Mouse (Mus musculus) cerebellum, adult (tissue): ENCODE results near the gene Hspb9.

Experiments used
- ATAC-seq: cut with Nextera tagmentation; 2 replicates; pipeline ENCODE4 v1.9.2; 2017; ENCODE audit warnings: mild to moderate bottlenecking, moderate library complexity, mixed read lengths; ENCODE audit not compliant: insufficient number of reproducible peaks, low FRiP score, low TSS enrichment

Hspb9 gene

DNA sequence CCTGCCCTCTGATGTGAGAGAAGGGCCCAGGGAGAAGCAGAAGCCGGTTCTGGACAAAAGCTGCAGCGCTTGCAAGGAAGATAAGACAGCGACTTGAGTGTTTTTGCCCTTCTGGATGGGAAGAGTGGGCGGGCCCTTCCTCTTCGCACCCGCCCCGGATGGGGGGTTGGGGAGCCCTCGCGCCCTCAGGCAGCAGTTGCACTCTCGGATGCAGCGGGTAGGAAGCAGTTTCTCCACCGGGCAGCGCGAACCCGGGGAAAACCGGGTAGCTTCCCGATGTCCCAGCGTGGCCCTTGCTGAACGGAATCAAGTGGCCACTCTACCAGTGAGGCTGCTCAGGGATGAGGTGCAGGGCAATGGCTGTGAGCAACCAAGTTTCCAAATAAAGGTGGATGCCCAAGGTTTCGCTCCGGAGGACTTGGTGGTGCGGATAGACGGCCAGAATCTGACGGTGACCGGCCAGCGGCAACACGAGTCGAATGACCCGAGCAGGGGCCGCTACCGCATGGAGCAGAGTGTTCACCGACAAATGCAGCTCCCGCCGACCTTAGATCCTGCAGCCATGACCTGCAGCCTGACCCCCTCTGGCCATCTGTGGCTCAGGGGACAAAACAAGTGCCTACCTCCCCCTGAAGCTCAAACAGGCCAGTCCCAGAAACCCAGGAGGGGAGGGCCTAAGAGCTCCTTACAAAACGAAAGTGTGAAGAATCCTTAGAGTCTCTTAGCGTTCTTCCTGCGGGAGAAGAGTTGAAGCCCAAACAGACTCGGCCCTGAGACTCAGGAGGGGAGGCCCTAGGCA, at the start of gene Hspb9:
Hspb9 (plus strand) TSS at position 116 of the 799 bp plus-strand sequence.
- ATAC-seq: no peak

DNA sequence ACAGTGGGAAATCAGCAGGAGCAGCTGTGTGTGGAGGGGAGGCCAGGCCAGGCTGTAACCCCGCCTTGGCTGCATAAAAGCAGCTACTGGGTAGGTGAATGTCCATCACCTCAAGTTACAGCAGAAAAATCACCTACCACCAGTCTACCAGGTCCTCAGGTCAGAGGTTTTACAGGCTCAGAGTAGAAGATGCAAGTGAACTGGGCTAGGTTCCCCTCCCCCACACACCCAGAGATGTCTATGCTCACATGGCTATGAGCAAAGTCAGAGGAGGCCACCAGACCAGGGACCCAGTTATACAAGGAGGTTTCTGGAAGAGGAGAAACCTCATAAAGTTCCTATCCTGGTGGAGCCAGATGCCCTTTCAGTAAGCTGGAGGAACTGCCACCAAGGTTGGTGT, 42.6 kb upstream of the Hspb9 start:
- ATAC-seq: no peak

GRCm38 (mm10) chr11:100671956-100672355, 41.7 kb upstream of the Hspb9 start:
- no peak for ATAC-seq

DNA sequence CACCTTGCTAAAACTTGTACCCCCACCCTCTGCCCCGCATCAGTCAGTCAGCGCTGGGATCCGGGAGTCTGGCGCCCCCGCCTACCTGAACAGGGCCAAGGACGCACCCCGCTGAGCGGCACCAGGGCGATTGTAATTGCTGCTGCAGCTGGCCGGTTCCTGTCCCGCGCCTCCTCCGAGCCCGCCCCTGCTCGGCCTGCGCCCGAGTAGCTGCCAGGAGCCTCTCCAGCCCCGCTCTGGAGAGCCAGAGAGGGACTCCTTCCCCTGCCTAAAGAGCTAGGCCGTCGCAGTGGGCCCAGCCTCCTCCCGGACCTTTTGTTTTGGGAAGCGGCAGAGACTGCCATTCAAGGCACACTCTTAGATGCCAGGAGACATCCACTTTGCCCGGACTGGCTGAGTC, 40.5 kb upstream of the Hspb9 start:
- ATAC-seq: no peak

DNA sequence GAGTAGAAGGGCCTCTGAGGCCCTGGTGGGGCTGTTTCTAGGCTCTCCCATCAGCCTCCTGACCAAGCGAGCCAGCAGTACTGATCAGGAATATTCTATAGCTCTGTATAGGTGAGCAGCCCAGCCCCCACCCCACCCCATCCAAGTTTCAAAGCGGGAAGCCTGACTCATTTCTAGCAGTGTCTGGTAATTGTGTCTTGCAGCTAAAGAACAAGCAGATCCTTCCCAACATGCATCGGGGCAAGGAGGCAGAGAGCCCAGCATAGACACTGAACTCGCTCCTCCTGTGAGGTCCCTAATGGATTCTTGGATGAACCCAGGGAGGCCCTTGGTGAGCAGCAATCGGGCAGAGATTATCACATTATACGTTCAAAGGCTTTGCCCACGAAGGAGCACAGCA, 35.8 kb upstream of the Hspb9 start:
- no peak for ATAC-seq

DNA sequence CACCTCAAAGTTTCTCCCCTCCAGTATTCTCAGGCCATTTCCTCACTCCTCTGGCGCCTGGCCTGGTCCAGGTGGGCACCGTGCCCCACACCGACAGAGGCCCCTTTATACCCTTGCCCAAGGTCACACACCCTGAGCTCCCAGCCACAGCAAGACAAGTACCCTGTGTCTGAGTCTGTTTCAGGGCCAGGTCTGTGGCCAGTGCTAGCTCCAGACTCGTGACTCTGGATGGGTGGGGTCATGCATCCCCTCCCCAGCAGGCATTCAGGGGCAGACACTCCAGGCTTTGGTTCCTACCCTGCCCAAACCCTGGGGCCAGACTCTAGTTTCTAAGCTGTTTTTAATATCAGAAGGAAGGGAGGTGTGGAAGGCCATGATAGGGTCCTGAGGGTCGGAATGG, 31.8 kb upstream of the Hspb9 start:
- ATAC-seq: no peak

- ATAC-seq: no peak
These were observed 31.1 kb upstream of the Hspb9 start for GRCm38 (mm10) chr11:100682526-100682925.

- ATAC-seq: no peak
These were observed 29.6 kb upstream of the Hspb9 start for GRCm38 (mm10) chr11:100684084-100684483.

- ATAC-seq: no peak
These were observed 28.3 kb upstream of the Hspb9 start for GRCm38 (mm10) chr11:100685371-100685770.

- ATAC-seq: no peak
These were observed 26.4 kb upstream of the Hspb9 start for GRCm38 (mm10) chr11:100687265-100687664.

DNA sequence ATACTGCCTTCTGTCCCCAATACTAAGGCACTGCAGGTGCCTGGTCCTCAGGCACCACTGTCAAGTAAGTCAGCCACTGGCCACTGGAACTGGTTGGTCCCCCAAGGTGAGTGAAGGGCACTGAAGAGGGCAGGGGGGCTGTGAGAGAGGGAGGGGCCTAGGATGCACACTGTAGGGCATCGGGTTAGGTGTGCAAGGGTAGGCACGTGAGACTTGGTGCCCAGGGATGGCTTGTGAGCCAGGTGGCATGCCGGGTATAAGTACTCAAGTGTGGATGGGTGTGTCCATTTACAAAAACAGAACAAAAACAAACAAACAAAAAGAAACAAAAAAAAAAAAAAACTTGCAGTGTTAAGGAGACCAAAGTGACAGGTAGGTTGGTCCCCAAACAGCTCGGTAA, 25.2 kb upstream of the Hspb9 start:
- ATAC-seq: no peak

DNA sequence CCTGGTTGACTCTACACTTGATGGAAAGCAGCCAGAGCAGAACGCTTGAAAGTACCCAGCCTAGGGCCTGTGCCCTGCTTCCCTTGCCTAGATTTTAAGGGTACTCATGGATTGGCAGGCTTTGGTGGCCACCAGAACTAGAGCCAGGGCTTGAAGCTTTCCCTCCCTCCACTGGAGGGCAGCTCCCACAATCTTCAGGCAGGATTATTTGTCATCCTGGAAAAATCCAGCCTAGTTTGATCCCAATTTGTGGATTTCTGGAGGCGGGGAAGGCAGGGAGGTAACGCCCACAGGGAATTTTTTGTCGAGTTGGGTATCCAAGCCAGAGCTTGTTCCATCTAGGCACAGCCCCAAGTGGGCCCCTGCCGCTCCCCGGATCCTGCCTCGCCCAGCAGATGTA, 23.3 kb upstream of the Hspb9 start:
- ATAC-seq: no peak

- no peak for ATAC-seq
These were observed 21.5 kb upstream of the Hspb9 start, which contains the start of gene Zfp385c for GRCm38 (mm10) chr11:100692164-100692616. Zfp385c (minus strand) TSS chr11:100692455.

- ATAC-seq: no peak
These were observed 20.5 kb upstream of the Hspb9 start for GRCm38 (mm10) chr11:100693154-100693553.

- no peak for ATAC-seq
These were observed 18.7 kb upstream of the Hspb9 start for GRCm38 (mm10) chr11:100694926-100695325.

- no peak for ATAC-seq
These were observed 15.7 kb upstream of the Hspb9 start for GRCm38 (mm10) chr11:100697921-100698320.

DNA sequence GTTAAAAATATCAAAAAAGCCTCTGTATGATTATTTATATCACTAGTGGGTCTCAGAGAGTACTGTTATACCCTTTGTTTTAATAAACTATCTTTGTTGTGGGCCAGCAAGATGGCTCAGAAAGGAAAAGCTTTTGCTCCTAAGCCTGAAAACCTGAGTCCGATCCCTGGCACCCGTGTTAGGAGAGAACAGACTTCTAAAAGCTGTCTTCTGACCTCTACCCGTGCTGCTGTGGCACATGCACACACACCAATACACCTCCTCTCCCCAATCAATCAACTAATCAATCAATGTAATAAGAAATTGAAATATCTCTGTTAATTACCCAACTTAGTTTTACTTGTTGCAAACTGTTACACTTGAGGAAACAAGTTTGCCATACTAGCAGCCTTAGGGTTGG, 12.9 kb upstream of the Hspb9 start:
- no peak for ATAC-seq

DNA sequence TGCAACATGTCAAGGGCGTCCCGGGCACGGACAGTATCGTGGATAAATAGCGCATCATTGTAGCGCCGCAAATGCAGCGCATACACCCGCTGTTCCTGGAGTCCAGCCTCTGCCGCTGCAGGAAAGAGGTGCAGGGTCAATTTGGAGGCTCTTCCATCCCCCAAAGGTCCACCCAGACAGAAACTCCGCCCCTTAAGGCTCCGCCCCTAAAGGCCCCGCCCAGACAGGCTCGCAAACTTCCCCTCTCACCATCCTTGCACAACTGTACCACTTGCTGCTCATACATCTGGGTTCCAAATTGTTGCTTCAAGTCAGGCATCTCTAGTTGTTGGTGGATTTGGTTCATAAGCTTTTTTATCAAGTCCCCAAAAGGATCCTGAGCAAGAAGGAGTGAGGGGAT, 12.3 kb upstream of the Hspb9 start:
- no peak for ATAC-seq

DNA sequence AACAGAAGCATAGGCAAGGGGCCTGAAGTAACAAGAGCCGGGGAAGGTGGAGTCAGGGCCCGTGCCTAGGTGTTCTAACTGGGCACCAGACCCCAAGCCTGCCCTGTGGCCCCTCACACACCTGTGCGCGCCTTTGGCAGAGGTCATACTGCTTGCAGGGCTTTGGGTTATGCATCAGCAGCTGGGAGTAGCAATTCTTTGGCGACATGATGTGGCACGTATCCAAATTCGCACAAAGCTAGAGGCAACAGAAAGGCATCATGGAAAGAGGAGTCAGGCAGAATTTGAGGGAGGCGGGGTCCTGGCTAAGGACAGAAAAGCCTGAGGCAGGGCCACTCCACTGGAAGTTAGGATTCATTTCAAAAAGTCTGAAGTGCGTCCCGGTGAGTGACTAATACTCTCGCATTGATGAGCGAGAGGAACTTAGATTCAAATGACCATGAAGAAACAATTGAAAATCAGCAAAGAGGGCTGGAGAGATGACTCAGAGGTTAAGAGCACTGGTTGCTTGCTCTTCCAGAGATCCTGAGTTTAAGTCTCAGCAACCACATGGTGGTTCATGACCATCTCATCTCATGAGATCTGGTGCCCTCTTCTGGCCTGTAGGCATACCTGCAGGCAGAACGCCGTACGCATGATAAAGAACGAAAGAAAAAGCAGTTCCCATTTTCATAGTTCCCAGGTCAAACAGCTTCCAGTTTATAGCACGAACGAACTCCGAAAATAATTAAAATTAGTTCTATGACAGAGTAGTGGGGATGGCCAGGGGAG, 11.4 kb upstream of the Hspb9 start:
- no peak for ATAC-seq

DNA sequence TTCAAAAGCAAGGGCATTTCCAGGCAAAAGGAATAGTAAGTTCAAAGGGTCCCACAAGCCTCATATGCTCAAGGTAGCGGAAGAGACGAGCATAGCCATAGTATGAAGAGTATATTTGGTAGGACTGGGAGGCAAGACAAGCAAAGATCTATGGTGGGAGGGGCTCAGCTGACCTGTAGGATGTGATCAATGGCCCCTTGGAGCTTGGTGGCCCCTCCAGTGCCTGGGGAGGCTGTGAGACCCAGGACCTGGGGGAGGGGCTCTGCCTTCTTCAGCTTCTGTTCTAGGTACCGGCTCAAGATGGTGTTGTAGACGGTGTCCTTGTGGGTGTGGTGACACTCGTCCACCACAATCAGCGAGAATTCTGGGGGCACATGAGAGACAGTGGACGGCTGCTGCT, 10.7 kb upstream of the Hspb9 start:
- ATAC-seq: no peak

- no peak for ATAC-seq
These were observed 10.3 kb upstream of the Hspb9 start for GRCm38 (mm10) chr11:100703366-100703765.
